Mouse (Mus musculus) embryonic facial prominence, embryonic 11.5 days (tissue): ENCODE data around the gene Ccdc51. TPM values are rescaled to one million over a fixed set of nuclear protein-coding genes. Genes with fewer than 3 reads are reported as not detected.

Experiments
- ATAC-seq: fragments of 200-750 bp; cut with Nextera tagmentation; replicated peaks from 2 replicates; pipeline ENCODE4 v1.8.0; 2017; ENCODE audit warnings: low read depth; ENCODE audit not compliant: insufficient number of reproducible peaks, low FRiP score, low TSS enrichment
- DNase-seq: peaks from one replicate; pipeline ENCODE4 v3.0.0-alpha.2; 2015; ENCODE audit warnings: low spot score
- H3K27ac ChIP-seq: fragments of 300-500 bp; sonication (generic); replicated peaks from 2 replicates; pipeline ENCODE4 v1.5.1; 2014; ENCODE audit warnings: mild to moderate bottlenecking, low read depth, low read length, control low read depth
- H3K27me3 ChIP-seq: fragments of 300-500 bp; sonication (generic); 2 replicates; pipeline ENCODE4 v1.6.1; 2014; ENCODE audit warnings: mild to moderate bottlenecking, low read length, moderate library complexity, mixed read lengths; ENCODE audit not compliant: control insufficient read depth, insufficient read depth
- H3K36me3 ChIP-seq: fragments of 300-500 bp; sonication (generic); replicated peaks from 2 replicates; pipeline ENCODE4 v1.6.1; 2014; ENCODE audit warnings: low read depth, mild to moderate bottlenecking, low read length, moderate library complexity, mixed read lengths; ENCODE audit not compliant: control insufficient read depth, insufficient read depth
- H3K4me1 ChIP-seq: fragments of 300-500 bp; sonication (generic); 2 replicates; pipeline ENCODE4 v1.6.1; 2014; ENCODE audit warnings: low read length, mixed read lengths; ENCODE audit not compliant: control insufficient read depth, insufficient read depth
- H3K4me2 ChIP-seq: fragments of 300-500 bp; sonication (generic); 2 replicates; pipeline ENCODE4 v1.6.1; 2014; ENCODE audit warnings: low read depth, mild to moderate bottlenecking, control low read depth, low read length, moderate library complexity
- H3K4me3 ChIP-seq: fragments of 300-500 bp; sonication (generic); 2 replicates; pipeline ENCODE4 v1.5.1; 2014; ENCODE audit warnings: low read depth, low read length, control low read depth
- H3K9ac ChIP-seq: fragments of 300-500 bp; sonication (generic); replicated peaks from 2 replicates; pipeline ENCODE4 v1.6.1; 2014; ENCODE audit warnings: mild to moderate bottlenecking, control low read depth, low read length
- H3K9me3 ChIP-seq: fragments of 300-500 bp; sonication (generic); replicated peaks from 2 replicates; pipeline ENCODE4 v1.6.1; 2016; ENCODE audit warnings: mild to moderate bottlenecking, low read length, inconsistent platforms, mixed read lengths; ENCODE audit not compliant: control insufficient read depth
- WGBS: fragments of 180-500 bp; shearing (Covaris S2); extraction: QIAGEN DNeasy Blood & Tissue Kit; methylation state at CpG from one replicate; pipeline ENCODE4 v1.1.7; 2014; 5-methylcytosine and 5-hydroxymethylcytosine counted together
- polyA plus RNA-seq: library from polyadenylated mRNA; unstranded; fragments of >200 nt; fragmentation: Nextera tagmentation; extraction: Ambion mirVana; gene quantifications from 2 replicates; pipeline ENCODE4 v1.2.1, GENCODE M21; 2014

The Ccdc51 gene
- polyA plus RNA-seq, 1 experiment from 2014 or later = 15.3 TPM

- Histone ChIP-seq H3K27me3 (no peaks in the 10 kb centered on the region), H3K36me3 (peaks cover 8% of the 10 kb centered on the region), H3K4me2 (no peak overlapping the region), H3K4me1 (no peaks in the 10 kb centered on the region; the same call in 1 of the 2 replicates), H3K9ac (no peak overlapping the region), H3K27ac (no peak overlapping the region), H3K4me3 (no peak overlapping the region), H3K9me3 (no peaks in the 10 kb centered on the region)
- no peak for DNase-seq
- WGBS = 91% methylated on average over 19 of the region's 20 CpGs
- no peak for ATAC-seq
These were observed 18.1 kb downstream of the Ccdc51 start for GRCm38 (mm10) chr9:109100307-109100928.

- Histone ChIP-seq H3K4me2 (no peak overlapping the region), H3K27me3 (no peaks in the 10 kb centered on the region), H3K9me3 (no peaks in the 10 kb centered on the region), H3K36me3 (peaks cover 14% of the 10 kb centered on the region), H3K9ac (no peak overlapping the region), H3K4me1 (no peaks in the 10 kb centered on the region), H3K4me3 (no peak overlapping the region), H3K27ac (no peak overlapping the region)
- DNase-seq (no peak), ATAC-seq (no peak)
- 91% methylated on average over 5 of the region's 5 CpGs for WGBS
These were observed 19.7 kb downstream of the Ccdc51 start for GRCm38 (mm10) chr9:109101933-109102445.

GRCm38 (mm10) chr9:109102541-109102940, 20.2 kb downstream of the Ccdc51 start:
- Histone ChIP-seq H3K27ac (no peak overlapping the region), H3K27me3 (no peaks in the 10 kb centered on the region), H3K4me3 (no peak overlapping the region), H3K4me2 (no peak overlapping the region), H3K9me3 (no peaks in the 10 kb centered on the region), H3K36me3 (peaks cover 14% of the 10 kb centered on the region), H3K9ac (no peak overlapping the region), H3K4me1 (no peaks in the 10 kb centered on the region)
- DNase-seq = no peak
- ATAC-seq = no peak
- WGBS = 97% methylated on average over 3 of the region's 3 CpGs

GRCm38 (mm10) chr9:109103250-109103649, 21.0 kb downstream of the Ccdc51 start:
- Histone ChIP-seq H3K9me3 (no peaks in the 10 kb centered on the region), H3K9ac (no peak overlapping the region), H3K27me3 (no peaks in the 10 kb centered on the region), H3K36me3 (peaks cover 14% of the 10 kb centered on the region), H3K4me3 (no peak overlapping the region), H3K27ac (no peak overlapping the region), H3K4me2 (no peak overlapping the region), H3K4me1 (no peaks in the 10 kb centered on the region)
- WGBS = 82% methylated on average over 7 of the region's 7 CpGs
- ATAC-seq = no peak
- DNase-seq = no peak

- no peak overlapping the region for H3K4me2 ChIP-seq
- DNase-seq (no peak), ATAC-seq (no peak)
- H3K27me3 ChIP-seq = no peaks in the 10 kb centered on the region
- no peaks in the 10 kb centered on the region for H3K4me1 ChIP-seq
- WGBS = 96% methylated on average over 9 of the region's 9 CpGs
- H3K9ac ChIP-seq = no peak overlapping the region
- no peak overlapping the region for H3K4me3 ChIP-seq
- H3K36me3 ChIP-seq = peaks cover 14% of the 10 kb centered on the region
- no peak overlapping the region for H3K27ac ChIP-seq
- H3K9me3 ChIP-seq = no peaks in the 10 kb centered on the region
These were observed 21.8 kb downstream of the Ccdc51 start for GRCm38 (mm10) chr9:109104083-109104482.

GRCm38 (mm10) chr9:109105011-109105410, 22.7 kb downstream of the Ccdc51 start:
- H3K27ac ChIP-seq = no peak overlapping the region
- H3K4me1 ChIP-seq = no peaks in the 10 kb centered on the region
- no peaks in the 10 kb centered on the region for H3K9me3 ChIP-seq
- DNase-seq (no peak), ATAC-seq (no peak)
- H3K36me3 ChIP-seq = peaks cover 14% of the 10 kb centered on the region
- no peaks in the 10 kb centered on the region for H3K27me3 ChIP-seq
- WGBS = 81% methylated on average over 12 of the region's 12 CpGs
- no peak overlapping the region for H3K4me3 ChIP-seq
- H3K4me2 ChIP-seq = no peak overlapping the region
- no peak overlapping the region for H3K9ac ChIP-seq

GRCm38 (mm10) chr9:109105648-109106047, 23.4 kb downstream of the Ccdc51 start:
- Histone ChIP-seq H3K4me2 (no peak overlapping the region), H3K9me3 (no peaks in the 10 kb centered on the region), H3K4me1 (no peaks in the 10 kb centered on the region), H3K9ac (no peak overlapping the region), H3K4me3 (no peak overlapping the region), H3K36me3 (peaks cover 17% of the 10 kb centered on the region), H3K27ac (no peak overlapping the region), H3K27me3 (no peaks in the 10 kb centered on the region)
- 90% methylated on average over 12 of the region's 12 CpGs for WGBS
- DNase-seq (no peak), ATAC-seq (no peak)

GRCm38 (mm10) chr9:109107341-109107740, 25.0 kb downstream of the Ccdc51 start:
- no peak for DNase-seq
- Histone ChIP-seq H3K9me3 (no peaks in the 10 kb centered on the region), H3K4me3 (no peak overlapping the region), H3K4me1 (no peaks in the 10 kb centered on the region), H3K9ac (no peak overlapping the region), H3K27me3 (no peaks in the 10 kb centered on the region), H3K36me3 (peaks cover 25% of the 10 kb centered on the region), H3K4me2 (no peak overlapping the region), H3K27ac (no peak overlapping the region)
- 90% methylated on average over 4 of the region's 6 CpGs for WGBS
- no peak for ATAC-seq
